Mouse (Mus musculus) spleen, postnatal 36 days (tissue): ENCODE data around the gene Ifitm10.

Experiments used
- DNase-seq, 2 experiments: peaks; one replicate each; pipeline ENCODE4 v3.0.0; 2022; ENCODE audit warnings: low spot score in 2 of 2, mixed read lengths in 1 of 2

The Ifitm10 gene

GRCm38 (mm10) chr7:142391108-142391507 lies 17.6 kb upstream of the Ifitm10 start:
- DNase-seq, result no peak

DNA sequence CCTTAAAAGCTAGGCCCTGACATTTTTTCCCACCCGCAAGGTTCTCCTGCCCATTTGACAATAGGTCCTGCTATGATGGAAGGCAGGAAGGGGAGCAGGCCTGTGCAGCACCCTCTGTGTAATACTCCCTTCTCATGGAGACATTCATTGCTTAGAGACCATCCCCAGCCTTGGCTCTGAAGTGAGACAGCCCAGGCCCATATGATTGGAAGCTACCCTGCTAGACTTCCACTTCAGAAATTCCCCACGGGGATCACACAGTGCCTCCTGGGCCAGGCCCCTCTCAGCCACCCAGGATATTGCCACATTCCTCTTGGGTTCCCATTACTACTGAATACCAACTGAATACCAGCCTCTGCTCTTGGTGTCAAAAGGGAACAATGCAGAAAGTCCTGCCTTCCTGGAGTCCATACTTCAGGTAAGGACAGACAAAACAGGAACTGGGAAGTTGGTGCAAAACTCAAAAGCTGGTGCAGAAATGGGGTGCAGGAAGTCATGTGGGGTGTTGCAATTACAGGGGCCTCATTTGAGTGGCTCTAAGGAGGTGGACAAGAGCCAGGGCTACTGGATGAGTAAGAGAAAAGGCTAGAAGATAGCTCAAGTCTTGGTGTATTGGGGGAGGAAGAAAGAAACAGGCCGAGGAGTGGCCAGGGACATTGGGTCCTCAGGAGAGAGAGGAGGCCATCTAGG lies 16.6 kb upstream of the Ifitm10 start:
- no peak for DNase-seq

DNA sequence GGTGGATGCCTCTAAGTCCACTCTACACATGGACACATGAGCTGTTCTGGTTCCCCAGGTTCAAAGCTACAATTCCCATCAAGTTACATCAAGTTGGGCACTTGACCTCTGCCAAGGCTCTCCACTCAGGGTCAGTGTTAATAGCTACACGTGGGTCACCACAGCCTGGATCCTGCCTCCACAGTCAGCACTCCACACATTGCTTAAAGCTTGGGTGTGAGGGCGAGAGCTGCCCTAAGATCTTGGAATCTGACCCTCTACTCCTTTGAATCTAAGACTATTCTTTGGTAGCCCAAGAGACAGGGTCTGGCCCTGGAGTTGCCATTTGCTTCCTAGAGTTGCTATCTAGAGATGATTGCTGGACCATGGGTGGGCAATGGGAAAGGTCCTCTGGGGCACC lies 15.2 kb upstream of the Ifitm10 start:
- no peak for DNase-seq

DNA sequence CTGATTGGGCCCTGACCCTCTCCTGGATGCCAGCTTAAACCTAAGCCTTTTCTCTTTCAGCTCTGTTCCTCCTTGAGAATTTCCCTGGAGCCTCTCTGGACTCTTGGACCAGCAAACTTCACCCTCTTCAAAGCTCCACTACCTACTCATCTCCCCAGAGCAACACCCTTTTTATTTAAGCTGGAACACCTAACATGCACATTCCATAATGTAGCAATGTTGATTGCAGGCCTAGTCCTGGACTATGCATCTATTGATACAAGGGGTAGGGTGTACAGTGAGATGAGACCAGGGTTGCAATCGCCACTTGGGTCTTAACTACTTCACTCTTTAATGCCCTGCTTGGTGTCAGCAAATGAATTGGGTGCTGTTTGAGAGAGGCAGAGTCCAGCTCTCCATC lies 14.6 kb upstream of the Ifitm10 start:
- DNase-seq, result no peak

GRCm38 (mm10) chr7:142387419-142388148 lies 14.0 kb upstream of the Ifitm10 start, which contains the start of gene Ctsd:
Gene Ctsd, minus strand, starts transcription at chr7:142388038.
- peak; percentile 92 to 95 for DNase-seq

GRCm38 (mm10) chr7:142386621-142387201 lies 13.2 kb upstream of the Ifitm10 start:
- no peak for DNase-seq

- no peak for DNase-seq
Observed at GRCm38 (mm10) chr7:142385742-142386403, 12.3 kb upstream of the Ifitm10 start.

- no peak for DNase-seq
Observed at GRCm38 (mm10) chr7:142384306-142384705, 10.8 kb upstream of the Ifitm10 start.

- DNase-seq, result no peak
Observed at GRCm38 (mm10) chr7:142382567-142382966, 9.0 kb upstream of the Ifitm10 start, which contains the start of gene Gm49369. Gene Gm49369, minus strand, starts transcription at chr7:142382667.

DNA sequence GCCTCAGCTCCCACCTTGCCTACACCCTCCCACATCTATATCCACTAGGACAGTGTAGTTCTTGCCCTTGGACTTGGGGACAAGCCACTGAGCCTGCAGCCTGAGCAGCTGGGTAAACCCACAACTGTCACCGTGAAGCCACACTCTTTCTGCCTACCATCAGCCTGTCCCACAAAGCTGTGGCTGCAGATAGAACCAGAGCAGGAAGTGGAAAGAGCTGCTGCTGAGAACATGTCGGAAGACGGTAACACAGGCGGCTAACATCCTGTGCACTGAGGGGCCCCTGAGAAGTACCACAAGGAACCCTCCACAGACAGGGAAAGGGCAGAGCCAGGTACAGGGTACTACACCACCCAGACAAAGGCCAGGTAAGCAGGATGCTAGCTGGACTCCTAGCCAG lies 7.6 kb upstream of the Ifitm10 start:
- peak; percentile 51 to 52 for DNase-seq

- DNase-seq, result peak in 1 of 2 experiments; percentile 37
Observed at GRCm38 (mm10) chr7:142379186-142379585, 5.6 kb upstream of the Ifitm10 start.

DNA sequence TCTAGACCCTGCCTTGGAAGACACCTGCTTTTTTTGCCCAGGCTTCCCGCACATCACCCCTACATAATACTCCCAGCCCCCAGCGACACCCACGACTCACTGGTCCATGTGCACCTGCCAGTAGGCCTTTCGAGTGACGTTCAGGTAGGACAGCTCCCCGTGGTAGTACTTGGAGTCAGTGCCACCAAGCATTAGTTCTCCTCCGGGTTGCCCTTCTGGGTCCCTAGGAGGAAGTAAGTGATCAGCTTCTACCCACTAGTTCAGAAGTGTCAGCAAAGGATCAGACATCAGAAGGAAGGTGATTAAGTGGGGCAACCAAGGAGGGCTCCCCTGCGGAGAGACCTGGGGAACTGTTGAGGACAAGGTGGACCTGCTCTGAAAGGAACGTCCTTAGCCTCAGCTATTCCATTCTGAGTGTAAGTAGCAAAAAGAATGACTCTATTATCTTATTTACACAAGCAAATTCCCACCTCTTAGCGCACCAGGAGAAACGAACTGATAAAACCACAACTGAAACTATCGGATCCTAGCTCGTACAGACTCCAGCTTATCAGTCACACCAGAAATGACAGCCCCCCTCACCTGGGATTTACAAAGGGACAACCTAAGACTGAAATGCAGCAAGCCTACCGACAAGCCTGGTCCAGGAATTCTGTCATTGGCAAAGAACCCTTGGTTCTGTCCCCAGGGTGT lies 3.8 kb upstream of the Ifitm10 start:
- DNase-seq, result no peak

DNA sequence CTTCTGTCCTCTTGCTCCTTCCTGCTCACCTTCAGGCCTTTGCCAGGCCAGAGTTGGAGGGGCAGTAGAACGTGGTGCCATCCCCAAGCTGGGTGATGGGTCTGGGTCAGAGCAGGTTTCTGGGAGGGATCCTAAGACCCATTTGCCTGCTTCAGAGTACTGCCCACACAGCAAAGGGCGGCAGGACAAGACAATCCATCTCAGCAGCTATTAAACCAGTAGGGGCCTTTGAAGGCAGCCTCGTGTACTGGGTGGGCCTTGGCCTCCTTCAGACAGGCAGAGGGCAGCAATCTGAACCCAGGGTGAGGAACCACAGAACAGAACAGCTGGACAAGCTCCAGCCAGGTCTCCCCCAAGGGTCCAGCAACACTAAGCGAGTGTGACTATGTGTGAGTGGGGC lies 2.5 kb upstream of the Ifitm10 start:
- DNase-seq, result no peak

GRCm38 (mm10) chr7:142375261-142375724 lies 1.7 kb upstream of the Ifitm10 start:
- DNase-seq, result no peak

DNA sequence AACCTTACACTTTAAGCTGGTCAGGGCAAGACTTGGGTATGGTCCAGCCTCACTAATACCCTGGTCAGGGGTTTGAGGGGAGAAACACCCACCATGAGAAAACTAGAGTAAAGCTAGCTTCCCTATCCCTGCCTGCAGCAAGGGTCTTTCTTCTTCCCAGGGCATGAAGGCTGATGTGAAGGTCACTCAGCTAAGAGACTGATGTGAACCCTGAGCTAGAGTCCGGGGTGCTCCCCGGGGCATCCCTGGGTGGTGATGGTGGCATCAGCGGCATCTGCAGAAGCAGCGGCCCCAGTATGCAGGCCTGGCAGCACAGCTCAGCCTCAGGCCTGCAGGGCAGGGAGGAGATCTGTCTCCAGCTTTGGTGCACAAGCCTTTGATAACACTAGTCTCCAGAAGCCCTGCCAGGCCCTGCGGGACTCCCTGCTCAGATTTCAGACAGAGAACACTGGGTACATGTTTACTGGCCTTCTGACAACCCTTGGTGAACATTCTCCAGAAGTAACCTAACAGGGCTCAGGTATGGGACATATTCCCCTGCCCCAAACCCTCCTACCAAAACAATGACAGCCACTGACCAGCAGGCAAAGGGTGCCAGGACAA lies 961 bp upstream of the Ifitm10 start:
- DNase-seq, result no peak

- no peak for DNase-seq
Observed at GRCm38 (mm10) chr7:142373039-142373438, 514 bp downstream of the Ifitm10 start.

- DNase-seq, result no peak
Observed at GRCm38 (mm10) chr7:142371768-142372661, 1.5 kb downstream of the Ifitm10 start.

- no peak for DNase-seq
Observed at GRCm38 (mm10) chr7:142371398-142371767, 2.2 kb downstream of the Ifitm10 start.

- DNase-seq, result no peak
Observed at GRCm38 (mm10) chr7:142370937-142371336, 2.6 kb downstream of the Ifitm10 start.

GRCm38 (mm10) chr7:142369820-142370219 lies 3.7 kb downstream of the Ifitm10 start:
- no peak for DNase-seq
